Mouse (Mus musculus) gastrocnemius, postnatal 36 days (tissue): ENCODE measurements around the gene Tiprl. TPM values are rescaled to one million over a fixed set of nuclear protein-coding genes. Genes with fewer than 3 reads are reported as not detected.

Experiments
- DNase-seq, 2 experiments: peaks; one replicate each; pipeline ENCODE4 v3.0.0; 2022
- intact Hi-C: fragments of 180-260 bp; cut with DNase I; formaldehyde crosslinking; loops from one replicate; pipeline ENCODE4 v1.15.1; 2025
- total RNA-seq, 2 experiments: library from RNA; stranded (reverse); gene quantifications; 2 replicates each; pipeline ENCODE4 v1.2.3; 2021

Gene Tiprl
- total RNA-seq, 2 experiments from 2014 or later: 13.9 to 19.4 TPM

DNA sequence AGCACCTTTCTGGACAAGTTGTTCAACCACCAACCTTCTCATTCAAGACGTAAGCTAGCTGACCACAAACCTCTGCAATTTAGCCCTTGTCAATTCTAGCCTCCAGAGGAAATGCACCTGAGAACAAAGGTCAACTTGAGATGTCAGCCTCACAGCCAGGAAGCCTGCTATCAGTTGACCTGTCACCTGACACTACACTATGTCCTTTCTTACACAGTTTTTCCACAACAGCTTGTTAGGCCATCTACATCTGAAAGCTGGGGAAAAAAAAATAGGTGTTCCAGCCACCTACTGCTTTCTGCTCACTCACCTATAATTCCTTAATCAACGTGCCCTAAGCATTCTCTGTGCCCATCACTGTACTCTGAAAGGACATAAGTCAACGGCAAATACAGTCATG lies 52.6 kb downstream of the Tiprl start:
- intact Hi-C loops: no loop called here
- DNase-seq: no peak

DNA sequence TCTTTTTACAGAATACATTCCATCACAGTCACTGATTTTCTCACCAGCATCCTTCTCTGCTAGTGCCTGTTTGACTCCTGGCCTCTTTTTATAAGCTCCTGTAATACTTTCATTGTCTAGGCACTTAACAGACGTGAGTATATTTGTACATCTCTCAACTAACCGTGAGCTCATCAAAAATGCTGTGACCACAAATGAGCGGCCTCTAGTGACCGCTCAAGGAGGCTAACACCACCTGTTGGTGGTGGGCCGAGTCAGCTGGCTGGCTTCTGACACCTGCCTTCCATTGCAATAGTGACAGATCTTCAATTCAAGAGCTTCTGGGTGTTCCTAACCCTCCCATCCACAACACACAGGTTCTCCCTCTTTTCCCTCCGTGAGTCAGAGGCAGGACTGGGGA lies 53.4 kb downstream of the Tiprl start:
- DNase-seq: no peak
- intact Hi-C loops: no loop called here

DNA sequence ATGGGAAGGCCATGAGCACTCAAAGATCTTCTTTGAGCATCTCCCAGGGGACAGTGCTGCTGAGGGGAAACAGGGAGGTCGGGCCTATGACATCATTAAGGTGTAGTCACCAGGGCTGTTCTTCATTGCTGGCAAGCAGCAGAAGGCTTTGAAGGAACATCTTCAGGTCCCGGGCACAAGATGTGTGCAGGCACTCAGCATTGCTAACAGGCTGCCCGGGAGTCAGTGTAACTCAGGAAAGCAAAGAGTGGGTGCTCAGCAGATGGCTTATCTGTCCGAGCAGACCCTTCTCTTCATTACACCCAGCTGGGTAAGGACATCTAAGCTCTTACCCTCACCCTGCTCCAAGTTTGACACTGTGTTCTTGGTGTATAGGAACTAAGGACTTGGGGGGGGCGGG lies 57.5 kb downstream of the Tiprl start:
- no peak for DNase-seq
- intact Hi-C loops: no loop called here

DNA sequence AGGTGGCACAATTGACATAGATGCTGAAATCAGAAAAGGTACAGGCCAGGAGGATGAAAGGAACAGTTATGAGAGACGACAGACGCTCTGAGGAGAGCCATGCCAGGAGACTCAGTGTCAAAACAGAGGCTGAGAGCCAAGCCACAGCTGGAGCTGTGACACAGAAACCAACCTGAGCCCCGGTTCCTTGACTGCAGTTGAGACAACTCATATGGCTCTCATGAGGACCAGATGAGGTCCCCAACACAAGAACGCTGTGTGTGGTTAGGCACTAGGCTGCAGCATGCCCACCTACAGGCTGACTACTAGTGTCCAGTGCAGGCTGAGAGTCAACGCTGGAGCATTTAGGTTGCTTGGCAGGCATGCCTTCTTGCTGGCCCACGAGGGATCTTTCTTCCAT lies 58.7 kb downstream of the Tiprl start:
- intact Hi-C loops: no loop called here
- no peak for DNase-seq

DNA sequence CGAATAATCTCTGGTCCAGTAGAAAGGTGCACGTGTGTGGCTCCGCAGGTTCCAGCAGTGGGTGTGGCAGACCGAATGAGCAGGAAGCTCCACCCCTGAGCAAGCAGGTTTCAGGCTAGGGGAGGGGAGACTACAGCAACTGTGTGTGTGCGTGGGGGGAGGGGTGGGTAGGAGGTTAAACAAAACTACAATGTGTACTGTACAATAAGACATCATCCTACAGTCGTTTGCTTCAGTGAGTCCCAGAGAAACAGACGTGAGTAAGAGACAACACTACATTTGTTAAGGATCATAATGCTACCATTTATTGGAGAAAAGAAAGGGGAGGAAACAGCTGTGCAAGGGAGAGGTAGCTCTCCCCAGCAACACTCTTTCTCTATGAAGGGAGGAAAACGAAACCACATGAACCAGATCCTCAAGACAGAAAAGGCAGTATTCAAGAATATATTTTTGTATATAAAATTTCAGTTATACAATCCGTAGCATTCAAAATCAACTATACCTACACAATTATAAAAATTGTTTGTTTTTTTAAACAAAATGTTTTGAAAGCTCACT lies 62.7 kb downstream of the Tiprl start:
- no peak for DNase-seq
- intact Hi-C loops: no loop called here

DNA sequence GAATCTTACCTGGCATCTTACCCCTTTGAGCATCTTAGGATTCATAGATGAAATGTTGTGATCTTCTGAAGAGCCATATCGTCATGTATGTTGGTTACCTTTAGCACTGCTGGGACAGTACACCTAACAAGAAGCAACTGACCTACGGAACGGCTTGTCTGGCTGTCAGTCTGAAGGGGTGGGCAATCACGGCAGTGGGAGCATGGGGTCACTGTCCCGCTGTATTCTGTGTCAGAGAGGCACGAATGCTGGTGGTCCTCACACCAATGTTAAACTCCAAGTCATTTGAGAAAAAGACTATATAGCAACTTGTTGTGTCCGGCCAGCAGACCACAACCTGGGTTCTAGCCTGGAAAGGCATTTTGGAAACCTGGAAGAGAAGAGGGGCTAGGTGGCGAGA lies 65.5 kb downstream of the Tiprl start:
- no peak for DNase-seq
- intact Hi-C loops: no loop called here

DNA sequence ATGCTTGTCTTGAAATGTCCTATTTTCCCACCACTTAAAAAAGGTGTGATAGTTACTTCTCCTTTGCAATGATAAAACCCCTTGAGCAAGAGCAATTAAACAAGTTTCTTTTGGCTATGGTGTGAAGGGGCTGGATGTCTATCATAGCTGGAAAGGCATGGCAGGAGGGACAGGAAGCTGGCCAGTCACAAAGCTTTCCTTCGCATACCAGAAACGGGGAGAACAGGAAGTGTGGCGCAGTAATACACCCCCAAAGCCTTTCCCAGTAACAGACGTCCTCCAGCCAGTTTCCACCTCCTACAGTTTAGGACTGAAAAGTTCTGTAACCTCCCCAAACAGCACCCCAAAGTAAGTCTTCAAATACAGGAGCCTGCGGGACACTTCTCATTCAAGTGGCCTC lies 66.6 kb downstream of the Tiprl start:
- intact Hi-C loops: no loop called here
- no peak for DNase-seq

DNA sequence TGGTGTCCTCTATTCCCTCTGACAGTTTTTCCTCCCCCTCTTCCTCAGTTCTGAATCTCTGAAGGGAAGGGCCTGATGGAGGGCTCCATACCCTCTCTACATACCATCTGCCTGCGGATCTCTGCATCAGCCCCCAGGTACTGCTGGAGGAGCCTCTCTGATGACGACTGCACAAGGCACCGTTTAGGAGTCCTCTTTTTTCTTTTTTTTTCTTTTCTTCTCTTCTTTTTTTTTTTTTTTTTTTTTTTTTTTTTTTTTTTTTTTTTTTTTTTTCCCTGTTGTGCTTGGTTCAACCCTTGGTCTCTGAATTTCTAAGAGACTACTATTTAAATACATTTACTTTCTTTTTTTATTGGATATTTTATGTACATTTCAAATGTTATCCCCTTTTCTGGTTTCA lies 67.3 kb downstream of the Tiprl start:
- intact Hi-C loops: no loop called here
- DNase-seq: no peak

DNA sequence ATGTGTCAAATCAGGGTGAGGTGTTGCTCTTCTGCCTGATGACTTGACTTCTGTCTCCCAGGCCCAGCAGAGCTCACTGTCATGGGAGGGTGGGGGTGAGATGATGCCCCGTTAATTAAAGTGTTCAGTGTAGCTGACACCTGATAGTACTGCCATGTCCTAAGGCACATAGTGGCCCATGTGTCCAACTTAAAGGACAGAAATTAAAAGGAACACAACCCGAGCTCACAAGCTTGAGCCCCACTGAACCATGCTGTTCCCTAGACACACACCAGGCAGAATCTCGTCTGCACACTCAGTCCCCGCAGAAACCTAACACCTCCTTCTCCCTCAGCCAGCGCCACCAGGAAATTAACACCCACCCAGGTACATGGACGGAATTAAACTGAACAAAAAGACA lies 71.9 kb downstream of the Tiprl start:
- intact Hi-C loops: no loop called here
- DNase-seq: no peak

Other genes starting within 250 kb of the Tiprl start
- not detected for gene Tbx19, start 76.2 kb downstream of the Tiprl start, total RNA-seq
- gene Sft2d2, start 42.6 kb downstream of the Tiprl start, total RNA-seq: 1 to 10 TPM; 7.6 to 8.2 TPM
- gene Gpr161, start 58.8 kb upstream of the Tiprl start, total RNA-seq: 1 to 10 TPM in 1 of 2 experiments, under 1 TPM in 1; 0.69 to 1.4 TPM
- gene Dcaf6, start 223.5 kb upstream of the Tiprl start, total RNA-seq: 100 to 1,000 TPM; 254 to 275 TPM
- 100 to 1,000 TPM; 319 to 325 TPM for gene Mpc2, start 223.6 kb upstream of the Tiprl start, total RNA-seq
- gene Adcy10, start 248.2 kb upstream of the Tiprl start, total RNA-seq: not detected